Mouse (Mus musculus) E14TG2a.4 (cell line): ENCODE data around the gene Farp1.

Experiments used
- CTCF ChIP-seq: conservative IDR thresholded peaks from 2 replicates; pipeline ENCODE4 v1.5.1; 2014; ENCODE audit warnings: low read length
- NANOG ChIP-seq: IDR thresholded peaks from 2 replicates; pipeline ENCODE4 v1.6.1; 2014; ENCODE audit warnings: borderline replicate concordance, low read length, mixed read lengths
- POU5F1 ChIP-seq: IDR thresholded peaks from 2 replicates; pipeline ENCODE4 v1.6.1; 2014; ENCODE audit warnings: low read length, borderline replicate concordance

- TF ChIP-seq CTCF (no peak), NANOG (no peak), POU5F1 (no peak)
These were observed 282.3 kb downstream of the Farp1 start for GRCm38 (mm10) chr14:121317312-121317671.
